25 mouse cellular contexts compared by ENCODE assay signal in the genomic region with DNA sequence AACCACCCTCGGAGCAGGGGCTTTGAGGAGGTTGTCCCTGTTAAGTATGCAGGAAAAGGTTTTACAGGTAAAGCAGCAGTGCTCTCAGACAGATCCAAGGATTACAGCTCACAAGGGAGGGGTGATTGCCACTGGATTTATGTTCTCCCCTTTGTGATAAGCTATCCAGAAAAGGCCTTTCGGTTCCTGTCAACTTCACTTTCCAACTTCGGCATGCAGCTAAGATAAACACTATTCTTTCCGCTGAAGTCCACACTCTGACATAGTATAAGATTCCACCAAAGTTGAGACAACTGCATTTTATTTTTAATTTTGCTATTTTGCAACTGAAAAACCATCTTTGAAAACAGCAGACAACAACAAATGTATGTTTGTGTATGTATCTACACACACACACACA.
DNase-seq lines count a peak whose midpoint lies in the region; ATAC-seq and TF ChIP-seq lines count a peak whose summit lies in the region.
"Had no signal": no experiment of that assay in that cellular context is flagged by ENCODE, and none has a peak within 500 bp of the region (broad histone marks: within the 10 kb centered on the region; RNA-seq: fewer than 3 reads in every experiment).

No protein-coding gene starts in this region.

- no peak for TF ChIP-seq CTCF in forebrain, postnatal 0 days (IDR thresholded peaks at IDR 0.05; ENCODE audit: low read depth)
- TF ChIP-seq CTCF in lung, embryonic 14.5 days (IDR thresholded peaks at IDR 0.05; ENCODE audit: low read depth), result no peak

- no peak overlapping the region for H3K9ac ChIP-seq in forebrain, postnatal 0 days
- no peak overlapping the region for H3K9ac ChIP-seq in heart, embryonic 12.5 days
- H3K9ac ChIP-seq in kidney, embryonic 15.5 days, result no peak overlapping the region
- H3K9ac ChIP-seq in lung, embryonic 14.5 days, result no peak overlapping the region
- H3K9ac ChIP-seq: embryonic facial prominence, embryonic 13.5 days; forebrain, embryonic 13.5 days; hindbrain, embryonic 13.5 days had no signal

- H3K4me2 ChIP-seq in forebrain, postnatal 0 days (ENCODE audit: low read depth), result no peak overlapping the region
- 0 out of 2 replicates have a peak overlapping the region, but pooled peaks have one; percentile 11 for H3K4me2 ChIP-seq in heart, embryonic 12.5 days
- peak overlapping the region; percentile 12; the same call in 1 of the 2 replicates for H3K4me2 ChIP-seq in kidney, embryonic 15.5 days
- H3K4me2 ChIP-seq in lung, embryonic 14.5 days, result no peak overlapping the region
- H3K4me2 ChIP-seq: embryonic facial prominence, embryonic 13.5 days had no signal

- H3K9me3 ChIP-seq in forebrain, embryonic 10.5 days, result no peaks in the 10 kb centered on the region
- no peaks in the 10 kb centered on the region for H3K9me3 ChIP-seq in forebrain, postnatal 0 days (ENCODE audit: low read length)
- H3K9me3 ChIP-seq in heart, embryonic 12.5 days (replicated peaks), result no peaks in the 10 kb centered on the region
- no peaks in the 10 kb centered on the region for H3K9me3 ChIP-seq in kidney, embryonic 15.5 days (replicated peaks)
- no peaks in the 10 kb centered on the region for H3K9me3 ChIP-seq in lung, embryonic 14.5 days (ENCODE audit: low read depth, low read length)
- H3K9me3 ChIP-seq: embryonic facial prominence, embryonic 10.5 days; embryonic facial prominence, embryonic 13.5 days; forebrain, embryonic 13.5 days; G1E; heart, embryonic 13.5 days; hindbrain, embryonic 13.5 days had no signal

- no peak overlapping the region for H3K4me3 ChIP-seq in forebrain, embryonic 10.5 days
- H3K4me3 ChIP-seq in forebrain, postnatal 0 days (ENCODE audit: low read depth, low read length), result no peak overlapping the region
- no peak overlapping the region for H3K4me3 ChIP-seq in heart, embryonic 12.5 days
- H3K4me3 ChIP-seq in kidney, embryonic 15.5 days (replicated peaks), result no peak overlapping the region
- no peak overlapping the region for H3K4me3 ChIP-seq in lung, embryonic 14.5 days (ENCODE audit: low read depth, low read length)
- H3K4me3 ChIP-seq: embryonic facial prominence, embryonic 10.5 days; embryonic facial prominence, embryonic 13.5 days; erythroblast, embryonic 14.5 days; forebrain, embryonic 13.5 days; gastrocnemius, adult 2 months; heart, embryonic 13.5 days; hindbrain, embryonic 13.5 days had no signal

- DNase-seq in forebrain, embryonic 10.5 days (ENCODE audit: extremely low spot score, low spot score), result no peak
- no peak for DNase-seq in forebrain, postnatal 0 days
- DNase-seq in heart, adult 9 months (ENCODE audit: low spot score in 2 of 2), result no peak
- DNase-seq in kidney, adult 8-10 months, result no peak
- peak; percentile 67 for DNase-seq in lung, embryonic 14.5 days
- DNase-seq in lung, adult 18-20 months, result no peak
- DNase-seq: adrenal gland, postnatal 10 days; adrenal gland, postnatal 36 days; B cell, adult 2 months; gastrocnemius, adult 2 months; gastrocnemius, postnatal 14 days; heart, postnatal 14 days; kidney, adult 11 months had no signal

- no peak for ATAC-seq in forebrain, postnatal 0 days
- no peak for ATAC-seq in heart, embryonic 12.5 days (ENCODE audit: insufficient number of reproducible peaks, low FRiP score)
- ATAC-seq in kidney, embryonic 15.5 days (replicated peaks; ENCODE audit: low FRiP score), result 0 out of 2 replicates have a peak, but pooled peaks have one; percentile 36
- peak; percentile 48; the same call in 1 of the 2 replicates for ATAC-seq in lung, embryonic 14.5 days (ENCODE audit: insufficient read depth)
- ATAC-seq: inflammation-experienced regulatory T-cells, adult 6 months; Patski had no signal

- WGBS in forebrain, embryonic 10.5 days, result 74% methylated on average over 4 of the region's 4 CpGs
- 74% methylated on average over 4 of the region's 4 CpGs for WGBS in forebrain, postnatal 0 days
- 26% methylated on average over 4 of the region's 4 CpGs for WGBS in heart, embryonic 12.5 days
- 43% methylated on average over 4 of the region's 4 CpGs for WGBS in kidney, embryonic 15.5 days
- WGBS in lung, embryonic 14.5 days, result 18% methylated on average over 4 of the region's 4 CpGs

- peaks cover 59% of the 10 kb centered on the region for H3K4me1 ChIP-seq in forebrain, embryonic 10.5 days
- H3K4me1 ChIP-seq in forebrain, postnatal 0 days (ENCODE audit: insufficient read depth), result peaks cover 3% of the 10 kb centered on the region
- H3K4me1 ChIP-seq in heart, embryonic 12.5 days (replicated peaks), result peaks cover 23% of the 10 kb centered on the region
- peaks cover 11% of the 10 kb centered on the region for H3K4me1 ChIP-seq in kidney, embryonic 15.5 days
- H3K4me1 ChIP-seq in lung, embryonic 14.5 days (ENCODE audit: insufficient read depth), result no peaks in the 10 kb centered on the region

- H3K36me3 ChIP-seq in forebrain, embryonic 10.5 days (replicated peaks), result no peaks in the 10 kb centered on the region
- H3K36me3 ChIP-seq in forebrain, postnatal 0 days (ENCODE audit: insufficient read depth), result no peaks in the 10 kb centered on the region
- H3K36me3 ChIP-seq in heart, embryonic 12.5 days, result peaks cover 4% of the 10 kb centered on the region; the same call in 1 of the 2 replicates
- no peaks in the 10 kb centered on the region for H3K36me3 ChIP-seq in kidney, embryonic 15.5 days
- H3K36me3 ChIP-seq in lung, embryonic 14.5 days (ENCODE audit: insufficient read depth), result no peaks in the 10 kb centered on the region
- H3K36me3 ChIP-seq: embryonic facial prominence, embryonic 10.5 days; embryonic facial prominence, embryonic 13.5 days; G1E; hindbrain, embryonic 13.5 days had no signal

- peak overlapping the region; percentile 30; the same call in 1 of the 2 replicates for H3K27ac ChIP-seq in forebrain, embryonic 10.5 days
- no peak overlapping the region for H3K27ac ChIP-seq in forebrain, postnatal 0 days (ENCODE audit: low read depth, low read length)
- H3K27ac ChIP-seq in heart, embryonic 12.5 days (ENCODE audit: poor library complexity, severe bottlenecking), result no peak overlapping the region
- H3K27ac ChIP-seq in kidney, embryonic 15.5 days, result peak overlapping the region; percentile 43; the same call in 1 of the 2 replicates
- H3K27ac ChIP-seq in lung, embryonic 14.5 days (ENCODE audit: low read depth), result no peak overlapping the region
- H3K27ac ChIP-seq: embryonic facial prominence, embryonic 13.5 days; forebrain, embryonic 13.5 days; gastrocnemius, adult 2 months; heart, embryonic 13.5 days; hindbrain, embryonic 13.5 days had no signal

- H3K27me3 ChIP-seq in forebrain, embryonic 10.5 days (ENCODE audit: poor library complexity, severe bottlenecking), result no peaks in the 10 kb centered on the region
- no peaks in the 10 kb centered on the region for H3K27me3 ChIP-seq in forebrain, postnatal 0 days (ENCODE audit: insufficient read depth, low read length)
- no peaks in the 10 kb centered on the region for H3K27me3 ChIP-seq in heart, embryonic 12.5 days (replicated peaks)
- no peaks in the 10 kb centered on the region for H3K27me3 ChIP-seq in kidney, embryonic 15.5 days
- H3K27me3 ChIP-seq in lung, embryonic 14.5 days (ENCODE audit: insufficient read depth, low read length), result no peaks in the 10 kb centered on the region
- H3K27me3 ChIP-seq: CH12.LX; embryonic facial prominence, embryonic 13.5 days; forebrain, embryonic 13.5 days; heart, embryonic 13.5 days; hindbrain, embryonic 13.5 days; Patski had no signal

Comparison
In these comparisons a context has a peak if more than half of its experiments do, and no peak if none do; other contexts are left out.
1. H3K27ac ChIP-seq: peak in forebrain, embryonic 10.5 days (single experiment) and kidney, embryonic 15.5 days (single experiment); none in forebrain, postnatal 0 days (single experiment), heart, embryonic 12.5 days (single experiment) and lung, embryonic 14.5 days (single experiment).
2. ATAC-seq: peak in kidney, embryonic 15.5 days (single experiment) and lung, embryonic 14.5 days (single experiment); none in forebrain, postnatal 0 days (single experiment) and heart, embryonic 12.5 days (single experiment).
3. H3K4me2 ChIP-seq: peak in heart, embryonic 12.5 days (single experiment) and kidney, embryonic 15.5 days (single experiment); none in forebrain, postnatal 0 days (single experiment) and lung, embryonic 14.5 days (single experiment).